Mouse (Mus musculus) spleen, adult 18-20 months (tissue): ENCODE results near the gene Yipf1.
"Not testable (repeated sequence)": the region's sequence is repeated elsewhere in the genome, so short reads cannot be mapped to it uniquely, and the experiment has no call there.

Experiments used
- DNase-seq, 2 experiments: peaks; one replicate each; pipeline ENCODE4 v3.0.0; 2022; ENCODE audit warnings: mixed read lengths in 2 of 2

Yipf1 gene

DNA sequence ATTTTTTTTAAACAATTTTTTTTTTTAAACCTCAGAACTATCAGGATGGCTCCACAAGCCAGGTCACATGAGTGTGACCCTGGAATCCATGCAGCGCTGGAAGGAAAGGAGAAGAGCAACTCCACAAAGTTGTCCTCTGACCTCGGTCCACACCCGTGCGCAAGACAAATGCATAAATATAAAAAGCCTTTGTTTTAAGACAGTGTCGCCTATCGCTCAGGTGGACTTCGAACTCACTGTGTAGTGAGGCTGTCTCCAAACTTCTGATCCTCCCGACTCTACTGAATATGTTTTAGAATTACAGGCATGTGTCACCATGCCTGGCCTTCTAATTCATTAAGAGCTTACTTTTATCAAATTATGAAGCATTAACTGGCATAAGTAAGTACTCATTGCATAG lies 14.4 kb downstream of the Yipf1 start:
- no peak for DNase-seq

DNA sequence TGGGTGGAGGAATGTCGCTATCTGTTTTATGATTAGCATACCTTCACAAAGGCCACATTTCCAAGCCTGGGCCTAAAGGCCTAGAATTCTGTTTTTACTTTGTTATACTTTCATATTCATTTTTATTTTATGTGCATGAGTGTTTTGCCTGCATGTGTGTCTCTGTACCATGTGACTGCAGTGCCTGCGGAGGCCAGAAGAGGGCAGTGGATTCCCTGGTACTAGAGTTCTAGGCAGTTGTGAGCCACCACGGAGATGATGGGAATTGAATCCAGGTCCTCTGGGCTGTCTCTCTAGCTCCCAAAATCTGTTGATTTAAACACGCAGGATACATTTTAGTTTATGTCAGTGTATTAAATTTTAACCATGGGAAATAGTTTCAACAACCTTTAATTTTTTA lies 19.4 kb downstream of the Yipf1 start:
- no peak for DNase-seq

DNA sequence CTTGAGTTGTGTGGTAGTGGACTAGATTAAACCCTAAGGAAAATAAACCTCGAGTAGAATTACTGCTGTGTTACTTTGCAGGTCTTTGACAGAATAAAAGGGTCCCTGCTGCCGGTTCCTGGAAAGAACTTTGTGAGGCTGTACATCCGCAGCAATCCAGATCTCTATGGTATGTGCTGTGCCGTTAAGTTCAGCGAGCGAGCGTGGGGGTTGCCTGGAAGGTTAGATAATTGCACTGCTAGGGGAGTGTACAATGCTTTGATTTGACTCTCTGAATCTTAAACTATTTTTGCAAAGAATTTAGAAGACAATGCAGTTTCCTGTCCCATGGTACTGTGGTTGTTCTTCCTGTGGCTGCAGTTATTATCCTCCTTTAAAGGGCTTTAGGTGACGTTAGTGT lies 22.2 kb downstream of the Yipf1 start:
- DNase-seq = no peak

DNA sequence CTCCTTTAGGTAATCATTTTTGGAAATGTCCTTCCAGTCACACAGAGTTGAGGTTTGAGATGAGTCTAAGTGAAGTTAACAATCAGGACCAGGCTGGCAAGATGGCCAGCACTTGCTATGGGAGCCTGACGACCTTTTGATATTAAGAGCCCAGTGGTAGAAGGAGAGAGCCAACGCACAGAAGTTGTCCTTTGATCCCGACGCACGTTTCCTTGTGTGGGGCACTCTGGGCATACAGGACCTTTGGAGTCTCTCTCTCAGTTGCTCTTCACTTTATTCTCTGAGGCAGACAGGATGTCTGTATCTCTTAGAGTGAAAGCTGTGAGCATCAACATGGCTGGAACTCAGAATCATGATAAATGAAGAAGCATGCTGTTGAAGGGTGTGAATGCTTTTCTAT lies 23.3 kb downstream of the Yipf1 start:
- DNase-seq = no peak

DNA sequence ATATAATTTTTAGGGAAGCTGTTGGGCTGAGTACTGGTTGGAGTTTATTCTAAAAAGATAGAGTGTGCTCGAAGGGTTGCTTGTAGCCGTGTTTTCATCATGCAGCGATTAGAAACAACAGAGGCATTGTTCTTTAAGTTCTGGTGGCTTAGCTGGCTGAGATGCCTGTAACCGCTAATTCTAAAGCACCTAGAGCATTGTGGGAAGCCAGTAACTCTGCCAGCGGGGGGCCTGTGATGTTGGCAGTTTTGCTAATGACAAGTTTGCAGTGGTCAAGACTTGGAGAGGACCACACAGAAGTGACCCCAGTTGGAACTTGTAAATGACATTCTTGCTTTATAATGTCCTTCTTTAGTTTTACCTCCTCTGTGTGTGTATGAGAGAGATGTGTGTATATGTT lies 27.2 kb downstream of the Yipf1 start:
- no peak for DNase-seq

DNA sequence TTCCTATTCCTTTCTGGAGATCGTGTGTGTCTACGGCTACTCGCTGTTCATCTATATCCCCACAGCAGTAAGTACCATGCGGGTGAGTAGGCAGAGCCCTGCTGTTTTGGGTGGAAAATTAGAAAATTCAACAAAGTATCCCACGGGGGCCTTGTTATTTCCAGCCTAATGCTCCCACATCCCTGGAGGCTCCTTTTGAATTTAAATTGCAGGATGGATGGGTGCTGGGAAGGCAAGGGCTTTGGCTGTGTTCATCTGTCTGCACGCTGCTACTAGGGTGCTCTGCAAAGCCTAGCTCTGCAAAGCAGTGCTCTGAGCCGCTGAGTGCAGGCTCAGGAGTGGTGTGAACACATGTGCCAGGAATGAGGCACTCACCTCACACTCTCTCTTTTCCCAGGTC lies 30.4 kb downstream of the Yipf1 start:
- no peak for DNase-seq

DNA sequence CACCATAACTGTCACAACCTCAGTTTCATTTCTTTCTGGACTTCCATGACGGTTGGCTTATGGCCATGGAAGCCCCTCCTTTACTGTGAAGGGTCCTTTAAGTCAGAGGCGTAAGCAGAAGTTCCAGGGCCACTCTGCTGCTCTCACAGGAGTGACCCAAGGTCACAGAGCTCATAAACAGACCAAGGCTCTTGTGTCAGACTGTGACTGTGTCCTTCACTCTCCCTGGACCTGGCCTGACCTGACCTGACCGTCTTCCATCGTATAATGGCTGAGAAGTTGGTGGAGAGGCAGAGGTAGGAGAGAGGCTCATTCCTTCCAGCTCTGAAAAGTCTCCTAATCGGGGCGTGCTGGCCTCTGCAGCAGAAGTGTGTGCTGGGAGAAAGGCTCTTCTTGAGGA lies 33.1 kb downstream of the Yipf1 start:
- DNase-seq = no peak

DNA sequence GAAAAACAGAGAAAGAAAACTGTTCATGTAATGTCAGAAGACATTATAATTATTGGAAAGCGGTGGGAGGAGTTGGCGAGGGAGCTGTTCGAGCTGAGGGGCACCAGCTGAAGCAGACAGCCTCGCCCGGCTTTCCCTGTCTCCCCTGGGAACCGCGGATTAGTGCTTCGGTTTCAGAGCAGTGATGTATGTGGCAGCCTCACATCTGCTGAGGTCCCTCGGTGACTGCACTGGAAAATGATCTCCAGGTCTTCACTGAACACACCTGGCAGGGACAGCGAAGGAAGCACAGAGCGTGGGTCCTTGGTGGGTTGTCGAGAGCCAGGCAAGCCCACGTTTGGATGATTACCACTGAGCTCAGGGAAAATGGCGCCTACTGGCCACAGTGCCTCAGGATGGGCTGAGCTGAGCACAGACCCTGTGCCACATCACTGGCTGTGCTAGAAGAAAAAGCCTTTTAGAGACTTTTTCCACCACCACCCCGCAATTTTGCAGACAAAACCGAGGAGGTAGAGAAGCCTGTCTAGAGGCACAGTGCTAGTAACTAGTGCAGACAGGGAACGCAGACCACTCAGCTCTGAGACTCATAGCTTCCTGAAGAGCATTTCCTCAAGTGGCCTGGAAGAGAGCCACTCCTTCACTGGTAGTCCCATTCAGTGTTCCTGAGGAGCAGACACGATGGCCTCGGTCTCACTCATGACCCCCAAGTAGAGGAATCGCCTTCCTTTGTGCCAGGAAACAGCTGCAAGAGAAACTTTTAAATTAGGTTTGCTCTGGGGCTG lies 34.6 kb downstream of the Yipf1 start:
- DNase-seq = peak in 1 of 2 experiments; percentile 7

DNA sequence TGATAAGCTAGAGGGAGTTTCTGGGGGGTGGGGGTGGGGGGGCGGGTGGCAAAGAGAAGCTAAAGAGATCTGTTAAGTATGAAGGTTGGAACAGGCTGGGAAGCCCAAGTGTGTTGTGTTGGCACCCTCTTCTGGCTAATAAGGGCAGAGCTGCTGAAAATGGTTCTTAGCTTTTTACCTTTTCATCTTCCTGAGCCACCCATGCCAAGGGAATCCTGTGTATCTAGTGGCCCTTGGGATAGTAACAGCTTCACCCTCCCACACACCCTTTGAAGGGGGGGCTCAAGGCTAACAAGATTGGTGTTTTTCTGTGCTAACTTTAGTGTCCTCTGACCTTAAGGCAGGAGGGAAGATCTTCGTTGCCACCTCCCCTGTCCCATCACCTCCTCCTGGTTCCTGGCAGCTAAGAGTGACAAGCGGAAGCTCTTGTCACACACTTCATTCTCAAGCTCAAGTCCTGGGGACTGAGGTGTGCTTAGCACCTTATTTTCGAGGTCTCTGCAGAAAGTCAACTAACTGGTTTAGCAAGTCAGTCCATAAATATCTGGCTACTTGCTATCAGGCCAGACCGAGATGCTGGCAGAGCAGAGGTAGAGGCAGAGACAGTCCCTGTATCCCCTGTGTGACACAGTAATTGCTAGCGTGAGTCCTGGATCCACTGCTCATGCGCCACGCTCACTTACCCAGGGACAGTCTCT lies 35.3 kb downstream of the Yipf1 start:
- DNase-seq = peak in 1 of 2 experiments; percentile 7

DNA sequence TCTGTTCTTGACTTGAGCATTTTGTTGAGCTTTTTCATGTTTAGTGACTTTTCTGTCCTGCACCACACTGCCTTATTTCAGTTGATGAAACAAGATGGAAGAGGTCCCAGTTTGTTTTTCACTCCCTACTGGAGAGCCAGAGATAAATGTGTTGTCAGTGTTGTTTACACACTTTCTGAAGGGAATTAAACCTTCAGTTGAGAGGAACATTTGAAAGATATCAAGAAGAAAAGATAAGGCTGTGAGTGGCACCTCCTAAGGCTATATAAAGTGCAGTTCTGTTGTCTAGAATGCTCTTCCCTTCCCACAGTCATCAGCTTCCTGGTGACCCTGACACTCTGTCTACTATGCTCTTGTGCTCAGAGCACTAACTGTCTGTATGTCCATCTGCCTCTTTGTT lies 37.2 kb downstream of the Yipf1 start:
- DNase-seq = no peak

DNA sequence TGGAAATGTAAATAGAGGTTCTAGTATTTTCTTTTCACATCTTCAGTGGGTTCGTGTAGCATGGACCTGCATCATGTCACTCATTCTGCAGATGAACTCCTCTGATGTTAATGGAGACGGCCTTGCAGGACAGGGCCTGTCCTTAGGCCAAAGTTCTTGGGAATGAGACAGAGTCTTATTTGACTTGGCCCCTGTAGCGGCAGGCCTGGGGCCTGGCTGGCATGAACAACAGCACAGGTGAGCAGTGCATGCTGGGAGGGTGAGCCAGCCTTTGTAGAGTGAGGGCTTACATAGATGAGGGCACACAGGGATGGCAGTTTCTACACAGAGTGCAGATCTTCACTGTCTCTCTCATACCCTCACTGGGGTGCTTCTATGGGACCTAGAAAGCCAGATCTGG lies 39.4 kb downstream of the Yipf1 start:
- DNase-seq = no peak

DNA sequence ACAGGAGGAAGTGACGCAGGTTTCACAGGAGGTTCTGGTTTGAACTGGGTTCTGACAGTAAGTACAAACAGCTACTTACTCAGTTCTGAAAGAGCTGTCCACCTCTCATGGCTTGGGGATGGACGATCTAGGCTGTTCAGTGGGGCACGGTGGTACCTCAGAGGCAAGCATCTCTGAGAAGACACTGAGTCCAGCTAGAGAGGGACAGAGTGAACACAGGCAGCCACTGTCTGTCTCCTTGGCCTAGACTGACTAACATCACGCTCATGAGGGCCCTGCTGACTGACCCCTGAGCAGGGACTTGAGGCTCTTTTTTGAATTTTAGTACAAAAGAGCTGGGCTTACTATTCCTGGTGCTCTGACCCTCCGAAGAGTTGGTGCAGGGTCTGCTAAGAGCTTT lies 40.0 kb downstream of the Yipf1 start:
- no peak for DNase-seq

DNA sequence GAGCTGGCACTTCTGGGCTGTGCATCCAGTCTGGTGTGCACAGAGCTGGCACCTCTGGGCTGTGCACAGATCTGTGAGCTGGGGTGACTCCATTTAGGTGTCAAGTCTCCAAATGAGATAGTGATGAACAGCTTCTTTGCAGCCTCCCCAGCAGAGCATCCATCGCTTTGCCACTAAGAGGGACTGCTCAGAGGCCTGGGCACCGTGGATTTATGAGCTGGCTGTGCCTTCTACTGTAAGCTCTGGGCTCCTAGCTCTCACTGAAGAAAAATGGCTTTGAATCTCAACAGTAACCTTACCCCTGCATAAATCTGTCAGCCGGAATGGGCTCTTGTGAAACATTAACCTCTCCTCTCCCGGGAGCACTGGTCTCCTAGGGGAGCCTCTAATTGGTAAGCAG lies 40.4 kb downstream of the Yipf1 start:
- DNase-seq = no peak

DNA sequence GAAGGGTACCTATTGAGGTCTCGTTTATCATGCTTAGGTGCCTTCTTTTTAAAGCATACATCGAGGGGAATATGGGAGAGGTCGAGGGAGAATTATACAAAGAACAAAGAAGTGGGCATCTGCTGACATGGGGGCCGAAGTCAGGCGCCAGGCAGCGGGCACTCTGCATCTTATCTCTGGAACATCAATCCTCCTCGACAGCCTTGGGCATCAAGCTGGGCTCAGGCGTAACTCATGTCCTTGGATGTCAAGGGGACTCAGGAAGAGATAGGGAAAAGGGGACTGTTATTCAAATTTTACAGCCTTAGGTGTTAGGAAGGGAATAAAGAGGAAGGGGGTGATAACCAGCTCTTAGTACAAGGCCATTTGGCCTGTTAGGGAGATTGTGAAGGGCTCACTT lies 43.0 kb downstream of the Yipf1 start:
- not testable (repeated sequence) for DNase-seq

DNA sequence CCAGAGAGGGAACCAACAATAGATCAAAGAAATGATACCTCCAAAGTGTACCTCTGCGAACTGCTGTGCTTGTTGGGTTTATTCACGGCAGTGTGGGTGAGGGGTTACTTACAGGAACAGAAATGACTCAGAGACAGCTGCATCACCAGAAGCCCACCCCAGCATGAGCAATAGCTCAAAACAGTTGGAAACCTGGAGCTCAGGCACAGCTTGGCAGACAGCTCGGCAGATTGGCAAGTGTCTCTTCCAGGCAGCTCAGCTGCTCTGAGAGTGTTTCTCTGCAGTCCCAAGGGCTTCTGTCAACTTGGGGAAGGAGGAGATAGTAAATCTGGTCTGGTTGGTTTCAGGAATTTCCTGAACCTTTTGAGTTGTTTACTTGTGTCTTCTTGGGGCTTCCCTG lies 44.3 kb downstream of the Yipf1 start:
- DNase-seq = no peak

DNA sequence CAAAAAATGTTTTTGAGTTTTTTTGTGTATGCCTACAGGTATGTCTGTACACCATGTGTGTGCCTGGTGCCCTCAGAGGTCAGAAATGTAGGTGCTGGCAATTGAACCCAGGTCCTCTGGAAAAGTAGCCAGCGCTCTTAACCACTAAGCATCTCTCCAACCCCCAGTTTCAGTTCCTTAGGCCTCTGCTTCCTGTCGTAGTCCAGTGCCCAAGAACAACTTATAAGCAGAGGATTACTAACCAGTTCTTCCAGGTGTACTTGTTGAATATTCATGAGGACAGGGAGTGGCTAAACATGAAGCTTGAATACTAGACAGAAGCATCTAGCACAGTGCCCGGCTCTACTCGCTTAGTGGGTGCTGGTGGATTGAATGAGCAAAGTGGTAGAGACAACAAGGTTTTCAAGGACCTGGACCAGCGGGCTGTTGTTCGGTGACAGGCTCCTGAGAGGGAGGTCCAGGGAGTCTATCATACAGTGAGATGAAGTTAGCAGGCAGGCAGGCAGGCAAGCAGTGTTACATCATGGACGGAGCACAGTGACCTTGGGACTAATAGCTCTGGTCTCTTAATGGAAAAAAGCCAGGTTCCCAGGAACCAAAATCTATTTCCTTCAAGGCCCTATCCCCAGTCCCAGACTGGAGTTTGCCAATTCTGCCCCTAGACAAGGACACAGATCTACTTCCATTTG lies 46.4 kb downstream of the Yipf1 start:
- no peak for DNase-seq

DNA sequence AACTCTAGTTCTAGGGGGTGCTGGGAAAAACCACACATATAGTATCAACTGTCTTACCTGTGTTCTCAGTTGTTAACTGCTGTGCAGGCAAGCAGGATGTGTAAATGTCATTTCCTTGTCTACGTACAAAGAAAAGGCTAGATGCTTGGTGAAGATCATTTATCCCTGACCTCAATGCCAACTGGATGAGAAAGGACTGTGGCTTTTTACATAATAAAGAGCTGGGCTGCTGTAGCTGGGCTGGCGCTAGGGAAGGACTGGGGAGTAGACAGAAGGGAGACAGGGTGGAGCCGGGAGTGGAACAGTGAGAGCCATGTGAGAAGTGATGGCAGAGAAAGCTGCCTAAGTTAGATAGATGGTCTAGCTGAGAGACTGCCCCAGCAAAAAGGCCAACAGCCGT lies 48.6 kb downstream of the Yipf1 start:
- DNase-seq = no peak

DNA sequence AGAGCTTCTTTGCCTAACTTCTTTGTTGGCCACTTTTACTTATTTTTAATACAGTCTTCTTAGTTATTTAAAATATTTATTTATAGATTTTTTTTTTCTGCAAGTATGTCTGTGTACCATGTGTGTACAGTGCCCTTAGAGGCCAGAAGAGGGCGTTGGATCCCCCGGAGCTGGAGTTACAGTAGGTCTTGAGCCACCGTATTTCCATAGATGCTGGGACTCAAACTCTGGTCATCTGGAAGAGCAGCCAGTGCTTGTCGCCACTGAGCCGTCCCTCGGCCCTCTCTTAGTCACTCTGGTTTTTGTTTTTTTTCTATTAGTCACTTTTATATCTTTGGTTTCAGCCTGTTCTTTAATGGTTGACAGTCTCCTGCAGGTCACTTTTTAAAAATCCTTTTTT lies 49.4 kb downstream of the Yipf1 start:
- DNase-seq = no peak

DNA sequence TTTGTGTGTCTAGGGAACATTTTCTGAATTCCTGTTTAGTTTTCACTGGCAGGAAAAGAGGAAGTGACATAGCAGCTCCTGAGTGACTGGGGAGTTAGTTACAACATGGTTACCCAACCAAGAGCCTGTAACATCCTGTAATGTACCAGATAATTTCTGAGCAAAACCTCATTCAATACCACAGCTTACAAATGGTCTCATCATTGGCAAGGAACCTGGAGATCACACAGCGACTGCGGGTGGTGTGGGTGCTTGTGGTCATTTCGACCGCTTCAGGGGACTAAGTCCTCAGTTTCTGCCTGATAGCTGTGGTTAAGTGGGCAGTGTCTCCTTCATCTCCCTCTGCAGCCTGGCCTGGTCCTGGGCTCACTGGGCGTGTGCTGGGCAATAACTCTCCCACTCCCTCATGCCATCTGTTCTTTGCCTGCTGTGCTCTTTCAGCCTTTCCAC lies 50.1 kb downstream of the Yipf1 start:
- no peak for DNase-seq

DNA sequence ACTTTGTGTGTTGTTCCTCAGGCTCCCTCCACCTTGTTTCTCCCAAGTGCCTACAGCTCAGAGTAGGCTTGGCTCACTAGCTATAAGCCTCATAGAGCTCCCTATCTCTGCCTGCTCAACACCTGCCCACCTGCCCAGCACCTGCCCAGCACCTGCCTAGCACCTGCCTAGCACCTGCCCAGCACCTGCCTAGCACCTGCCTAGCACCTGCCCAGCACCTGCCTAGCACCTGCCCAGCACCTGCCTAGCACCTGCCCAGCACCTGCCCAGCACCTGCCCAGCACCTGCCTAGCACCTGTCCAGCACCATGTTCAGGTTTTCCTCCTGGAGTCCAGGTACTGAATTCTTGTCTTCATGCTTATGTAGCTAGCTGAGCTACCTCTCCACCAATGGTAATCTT lies 52.2 kb downstream of the Yipf1 start:
- DNase-seq = not testable (repeated sequence)

DNA sequence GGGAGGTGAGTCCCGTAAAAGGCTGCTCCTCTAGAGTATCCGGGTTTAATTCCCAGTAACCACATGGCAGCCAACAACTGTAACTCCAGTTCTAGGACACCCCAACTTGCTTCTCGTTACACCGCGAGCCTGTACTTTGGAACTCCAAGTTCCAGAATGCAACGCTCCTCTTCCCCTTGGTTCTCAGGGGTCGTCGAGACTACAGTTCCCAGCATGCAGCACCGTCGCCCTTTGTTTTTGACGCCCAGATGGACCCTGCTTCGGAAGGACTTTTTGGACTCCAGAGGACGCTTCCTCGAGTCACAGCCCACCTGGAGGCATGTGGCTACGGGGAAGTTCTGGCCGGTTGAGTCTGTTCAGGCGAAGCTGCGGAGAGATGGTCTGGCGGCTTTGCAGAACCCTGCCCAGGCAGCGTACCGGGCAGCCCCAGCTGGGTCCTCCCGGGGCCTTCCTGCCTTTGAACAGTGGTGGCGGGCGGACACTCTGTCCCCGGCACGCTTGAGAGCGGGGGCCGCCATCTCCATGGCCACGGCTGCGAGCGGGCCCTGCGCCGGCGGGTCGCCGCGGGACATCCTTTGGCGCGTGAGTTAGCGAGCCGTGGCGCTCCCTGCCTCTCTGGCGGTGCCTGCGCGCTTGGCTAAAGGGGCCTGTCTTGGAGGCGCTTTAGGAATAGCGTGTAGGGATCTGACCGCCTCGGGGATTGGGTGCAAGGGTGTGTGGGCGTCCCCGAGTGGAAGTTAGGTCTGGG lies 53.6 kb downstream of the Yipf1 start, which contains the start of gene Ndc1:
TSS of gene Ndc1 (plus strand) at position 218 of the 748 bp plus-strand sequence.
- DNase-seq = peak; percentile 70 to 83

DNA sequence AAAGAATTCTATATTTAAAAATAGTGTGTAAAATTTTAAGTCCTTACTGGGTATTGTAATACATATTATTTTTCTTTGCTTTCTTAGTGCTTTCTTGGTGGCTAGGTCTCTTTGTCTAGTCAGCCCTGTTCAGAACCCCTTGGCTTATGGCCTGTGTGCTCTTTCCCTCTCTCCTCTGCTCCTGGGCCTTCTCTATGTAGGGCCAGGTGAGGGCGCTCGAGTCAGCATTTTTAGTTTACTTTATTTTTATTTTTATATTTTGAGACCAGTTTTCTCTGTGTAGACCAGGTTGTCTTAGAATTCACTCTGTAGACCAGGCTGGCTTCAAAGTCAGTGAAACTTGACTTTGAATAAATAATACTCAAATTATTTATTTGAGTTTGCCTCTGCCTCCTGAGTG lies 58.1 kb downstream of the Yipf1 start:
- no peak for DNase-seq

DNA sequence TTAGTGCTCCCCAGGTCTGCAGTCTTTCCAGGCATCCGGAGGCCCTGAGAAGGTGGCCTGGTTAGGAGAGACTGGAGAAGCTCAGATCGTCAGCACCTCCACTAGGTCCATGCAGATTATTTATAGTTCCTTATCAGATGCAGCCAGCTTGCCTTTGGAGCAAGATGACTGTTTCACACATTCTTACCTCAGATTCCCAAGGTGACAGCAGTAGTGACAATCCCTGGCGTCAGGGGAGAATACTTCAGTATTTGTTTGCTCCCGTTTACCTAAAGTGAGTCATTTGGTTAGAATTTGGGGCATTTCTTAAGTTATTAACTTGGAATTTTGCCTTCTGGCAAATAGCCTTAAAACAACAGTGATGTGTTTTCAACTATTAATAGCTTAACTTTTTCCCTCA lies 60.5 kb downstream of the Yipf1 start:
- no peak for DNase-seq
